Mouse (Mus musculus) lung, adult 2 months (tissue): ENCODE data around the gene P2rx6. TPM values are rescaled to one million over a fixed set of nuclear protein-coding genes. Genes with fewer than 3 reads are reported as not detected.
A peak's percentile ranks its signal among the peaks of the same experiment; 100 is the strongest.

Source experiments
- DNase-seq: peaks from one replicate; pipeline ENCODE4 v3.0.0; 2022
- H3K4me1 ChIP-seq: fragments of 200-500 bp; 2 replicates; pipeline ENCODE4 v1.6.1; 2011; ENCODE audit warnings: low read length; ENCODE audit not compliant: control insufficient read depth, insufficient read depth
- H3K4me3 ChIP-seq: fragments of 200-500 bp; replicated peaks from 2 replicates; pipeline ENCODE3; 2011; ENCODE audit warnings: low read depth, mild to moderate bottlenecking, control low read depth, low read length; ENCODE audit errors: extremely low read depth
- CTCF ChIP-seq: fragments of 200-500 bp; IDR thresholded peaks from 2 replicates; pipeline ENCODE4 v1.5.1; 2011; ENCODE audit warnings: mild to moderate bottlenecking, low read length, control low read depth; ENCODE audit not compliant: insufficient read depth
- POLR2A ChIP-seq: fragments of 200-500 bp; IDR thresholded peaks from 2 replicates; pipeline ENCODE4 v1.6.1; 2011; ENCODE audit warnings: low read depth, mild to moderate bottlenecking, control low read depth, low read length, borderline replicate concordance; ENCODE audit errors: extremely low read depth
- WGBS: fragments of 180-500 bp; shearing (Covaris S2); methylation state at CpG from one replicate; pipeline ENCODE4 v1.1.7; 2018; 5-methylcytosine and 5-hydroxymethylcytosine counted together
- polyA plus RNA-seq: library from polyadenylated mRNA; depleted of rRNA; stranded (reverse); fragments of >200 nt; gene quantifications from 2 replicates; pipeline ENCODE4 v1.2.3, GENCODE M21; 2012; rRNA removed

The P2rx6 gene
- polyA plus RNA-seq, 1 experiment: 12.7 TPM

GRCm38 (mm10) chr16:17619198-17620105, 57.8 kb downstream of the P2rx6 start, which contains the start of gene Smpd4:
Smpd4 (plus strand) TSS chr16:17619354.
- TF ChIP-seq POLR2A (0 out of 2 replicates have a peak, but pooled peaks have one; percentile 17), CTCF (no peak)
- WGBS: 2% methylated on average over 60 of the region's 60 CpGs
- Histone ChIP-seq H3K4me3 (peak within 1 kb of the TSS; percentile 87), H3K4me1 (peaks cover 3% of the 10 kb centered on the region)
- peak; percentile 95 for DNase-seq

GRCm38 (mm10) chr16:17621936-17622335, 60.3 kb downstream of the P2rx6 start:
- H3K4me1 ChIP-seq: peaks cover 3% of the 10 kb centered on the region
- no peak for DNase-seq
- no peak overlapping the region for H3K4me3 ChIP-seq
- TF ChIP-seq CTCF (no peak), POLR2A (no peak)
- WGBS: 91% methylated on average over 1 of the region's 1 CpGs

DNA sequence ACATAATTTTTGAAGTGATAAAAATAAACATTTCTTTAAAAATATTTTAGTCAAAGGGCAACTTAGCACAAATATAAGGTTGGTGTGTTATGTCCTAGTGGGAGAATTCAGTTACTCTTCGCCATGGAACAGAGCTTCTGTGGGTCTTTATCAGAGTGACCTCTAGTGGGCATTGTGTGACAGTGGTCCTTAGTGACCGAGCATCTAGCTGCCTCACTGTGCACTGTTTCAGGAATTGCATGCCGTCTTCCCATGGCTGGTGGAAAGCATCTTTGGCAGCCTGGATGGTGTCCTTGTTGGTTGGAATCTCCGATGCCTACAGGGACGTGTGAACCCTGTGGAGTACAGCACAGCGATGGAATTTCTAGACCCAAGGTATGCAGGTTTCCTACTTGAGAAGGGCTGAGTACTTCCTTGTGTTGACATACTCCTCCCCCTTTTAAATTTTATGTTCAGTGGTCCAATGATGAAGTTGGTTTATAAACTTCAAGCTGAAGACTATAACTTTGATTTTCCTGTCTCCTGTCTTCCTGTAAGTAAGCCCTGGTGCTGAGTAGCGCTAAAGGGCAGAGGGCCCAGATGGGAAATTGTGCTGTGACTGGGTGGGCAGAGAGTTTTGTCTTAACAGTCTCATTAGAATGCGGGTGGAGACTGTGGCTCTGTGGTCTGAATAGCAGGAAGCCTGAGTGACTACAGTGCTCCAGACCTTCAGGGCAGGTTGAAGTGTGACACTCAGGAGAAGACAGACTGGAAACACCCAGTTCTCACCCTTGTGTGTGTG, 64.0 kb downstream of the P2rx6 start:
- TF ChIP-seq POLR2A (no peak), CTCF (peak; percentile 51)
- Histone ChIP-seq H3K4me3 (no peak overlapping the region), H3K4me1 (no peaks in the 10 kb centered on the region)
- 57% methylated on average over 8 of the region's 8 CpGs for WGBS
- peak; percentile 17 for DNase-seq

- no peaks in the 10 kb centered on the region for H3K4me1 ChIP-seq
- DNase-seq: no peak
- 97% methylated on average over 5 of the region's 5 CpGs for WGBS
- TF ChIP-seq POLR2A (no peak), CTCF (no peak)
- H3K4me3 ChIP-seq: no peak overlapping the region
These were observed 64.5 kb downstream of the P2rx6 start for GRCm38 (mm10) chr16:17626269-17626555.

Other genes starting within 250 kb of the P2rx6 start
- 0.93 and 1.7 TPM in 2 replicates for gene Serpind1, start 230.5 kb upstream of the P2rx6 start, polyA plus RNA-seq
- gene Snap29, start 155.9 kb upstream of the P2rx6 start, polyA plus RNA-seq: 4.6 and 7.3 TPM in 2 replicates
- gene Pi4ka, start 155.6 kb upstream of the P2rx6 start, polyA plus RNA-seq: 38.0 and 55.9 TPM in 2 replicates
- gene Crkl, start 109.9 kb upstream of the P2rx6 start, polyA plus RNA-seq: 56.5 and 63.3 TPM in 2 replicates
- gene Aifm3, start 72.3 kb upstream of the P2rx6 start, polyA plus RNA-seq: 2.5 and 2.6 TPM in 2 replicates
- 243 and 247 TPM in 2 replicates for gene Lztr1, start 53.2 kb upstream of the P2rx6 start, polyA plus RNA-seq
- gene Thap7, start 30.7 kb upstream of the P2rx6 start, polyA plus RNA-seq: 87.3 and 90.4 TPM in 2 replicates
- gene Lrrc74b, start 638 bp upstream of the P2rx6 start, polyA plus RNA-seq: 7.3 and 9.5 TPM in 2 replicates
- 35.7 and 38.4 TPM in 2 replicates for gene Slc7a4, start 21.3 kb downstream of the P2rx6 start, polyA plus RNA-seq
- gene Smpd4, start 57.5 kb downstream of the P2rx6 start, polyA plus RNA-seq: 50.4 and 62.5 TPM in 2 replicates
- gene Ccdc74a, start 84.6 kb downstream of the P2rx6 start, polyA plus RNA-seq: 4.9 and 7.0 TPM in 2 replicates
- gene Med15, start 171.0 kb downstream of the P2rx6 start, polyA plus RNA-seq: 96.9 and 109 TPM in 2 replicates
- 39.4 and 42.0 TPM in 2 replicates for gene Klhl22, start 197.7 kb downstream of the P2rx6 start, polyA plus RNA-seq
- 215 and 266 TPM in 2 replicates for gene Scarf2, start 235.4 kb downstream of the P2rx6 start, polyA plus RNA-seq